Mouse (Mus musculus): Measurements from ENCODE around the gene Gm28048. TPM values are rescaled to one million over a fixed set of nuclear protein-coding genes. Genes with fewer than 3 reads are reported as not detected.

The Gm28048 gene
- total RNA-seq, 2 experiments from 2014 or later = 5.5 to 8.3 TPM

GRCm38 (mm10) chr11:22892466-22892865 is 89.4 kb downstream of the Gm28048 start:
- no peak for DNase-seq (ENCODE audit: low spot score in 2 of 2)

- DNase-seq (ENCODE audit: low spot score in 2 of 2) = no peak
These were observed 90.0 kb downstream of the Gm28048 start for GRCm38 (mm10) chr11:22891876-22892275.

- no peak for DNase-seq (ENCODE audit: low spot score in 2 of 2)
These were observed 90.6 kb downstream of the Gm28048 start for GRCm38 (mm10) chr11:22891242-22891641.

GRCm38 (mm10) chr11:22889224-22889623 is 92.7 kb downstream of the Gm28048 start:
- no peak for DNase-seq (ENCODE audit: low spot score in 2 of 2)

- DNase-seq (ENCODE audit: low spot score in 2 of 2) = no peak
These were observed 94.9 kb downstream of the Gm28048 start for GRCm38 (mm10) chr11:22886991-22887390.

GRCm38 (mm10) chr11:22885350-22885749 is 96.5 kb downstream of the Gm28048 start:
- no peak for DNase-seq (ENCODE audit: low spot score in 2 of 2)

GRCm38 (mm10) chr11:22883676-22884075 is 98.2 kb downstream of the Gm28048 start:
- DNase-seq (ENCODE audit: low spot score in 2 of 2) = no peak

- DNase-seq (ENCODE audit: low spot score in 2 of 2) = no peak
These were observed 99.0 kb downstream of the Gm28048 start for GRCm38 (mm10) chr11:22882926-22883325.

GRCm38 (mm10) chr11:22880383-22881172 is 101.3 kb downstream of the Gm28048 start:
- no peak for DNase-seq (ENCODE audit: low spot score in 2 of 2)

- DNase-seq (ENCODE audit: low spot score in 2 of 2) = no peak
These were observed 102.2 kb downstream of the Gm28048 start for GRCm38 (mm10) chr11:22879645-22880044.

GRCm38 (mm10) chr11:22876680-22877330 is 105.1 kb downstream of the Gm28048 start:
- no peak for DNase-seq (ENCODE audit: low spot score in 2 of 2)

GRCm38 (mm10) chr11:22875279-22875678 is 106.6 kb downstream of the Gm28048 start:
- no peak for DNase-seq (ENCODE audit: low spot score in 2 of 2)

- DNase-seq (ENCODE audit: low spot score in 2 of 2) = no peak
These were observed 107.1 kb downstream of the Gm28048 start for GRCm38 (mm10) chr11:22874747-22875146.

- no peak for DNase-seq (ENCODE audit: low spot score in 2 of 2)
These were observed 108.5 kb downstream of the Gm28048 start for GRCm38 (mm10) chr11:22873383-22873782.

- no peak for DNase-seq (ENCODE audit: low spot score in 2 of 2)
These were observed 109.6 kb downstream of the Gm28048 start for GRCm38 (mm10) chr11:22872307-22872680.

- no peak for DNase-seq (ENCODE audit: low spot score in 2 of 2)
These were observed 110.1 kb downstream of the Gm28048 start for GRCm38 (mm10) chr11:22871628-22872306.

- DNase-seq (ENCODE audit: low spot score in 2 of 2) = no peak
These were observed 113.3 kb downstream of the Gm28048 start for GRCm38 (mm10) chr11:22868582-22868981.

- DNase-seq (ENCODE audit: low spot score in 2 of 2) = no peak
These were observed 114.2 kb downstream of the Gm28048 start for GRCm38 (mm10) chr11:22867691-22868090.

- no peak for DNase-seq (ENCODE audit: low spot score in 2 of 2)
These were observed 116.1 kb downstream of the Gm28048 start for GRCm38 (mm10) chr11:22865635-22866246.

GRCm38 (mm10) chr11:22864305-22865060 is 117.4 kb downstream of the Gm28048 start:
- no peak for DNase-seq (ENCODE audit: low spot score in 2 of 2)

- DNase-seq (ENCODE audit: low spot score in 2 of 2) = no peak
These were observed 118.3 kb downstream of the Gm28048 start for GRCm38 (mm10) chr11:22863581-22863980.

All from layer of hippocampus, postnatal 10 days (tissue).